Mouse (Mus musculus): ENCODE measurements around the gene Tfap2b.
A peak's percentile ranks its signal among the peaks of the same experiment; 100 is the strongest.

The Tfap2b gene

GRCm38 (mm10) chr1:19208641-19209358 is at the start of gene Tfap2b:
Gene Tfap2b (plus strand): TSS chr1:19208914.
- no peak for DNase-seq (ENCODE audit: low read depth, low spot score)

- peak; percentile 61 for DNase-seq (ENCODE audit: low read depth, low spot score)
These were observed 29.8 kb upstream of the Tfap2b start for GRCm38 (mm10) chr1:19178742-19179397.

GRCm38 (mm10) chr1:19205649-19206048 is 3.1 kb upstream of the Tfap2b start:
- DNase-seq (ENCODE audit: low read depth, low spot score), result peak; percentile 53

GRCm38 (mm10) chr1:19206194-19206593 is 2.5 kb upstream of the Tfap2b start:
- peak; percentile 42 for DNase-seq (ENCODE audit: low read depth, low spot score)

GRCm38 (mm10) chr1:19207611-19208010 is 1.1 kb upstream of the Tfap2b start:
- no peak for DNase-seq (ENCODE audit: low read depth, low spot score)

- DNase-seq (ENCODE audit: low read depth, low spot score), result no peak
These were observed 638 bp downstream of the Tfap2b start for GRCm38 (mm10) chr1:19209359-19209745.

- no peak for DNase-seq (ENCODE audit: low read depth, low spot score)
These were observed 1.1 kb downstream of the Tfap2b start for GRCm38 (mm10) chr1:19209776-19210175.

GRCm38 (mm10) chr1:19210215-19211032 is 1.7 kb downstream of the Tfap2b start:
- DNase-seq (ENCODE audit: low read depth, low spot score), result no peak

- DNase-seq (ENCODE audit: low read depth, low spot score), result no peak
These were observed 2.3 kb downstream of the Tfap2b start for GRCm38 (mm10) chr1:19211033-19211405.

- no peak for DNase-seq (ENCODE audit: low read depth, low spot score)
These were observed 2.9 kb downstream of the Tfap2b start for GRCm38 (mm10) chr1:19211546-19212154.

GRCm38 (mm10) chr1:19212691-19213090 is 4.0 kb downstream of the Tfap2b start:
- DNase-seq (ENCODE audit: low read depth, low spot score), result no peak

GRCm38 (mm10) chr1:19213171-19213570 is 4.5 kb downstream of the Tfap2b start:
- DNase-seq (ENCODE audit: low read depth, low spot score), result no peak

- DNase-seq (ENCODE audit: low read depth, low spot score), result no peak
These were observed 5.2 kb downstream of the Tfap2b start for GRCm38 (mm10) chr1:19213851-19214395.

- no peak for DNase-seq (ENCODE audit: low read depth, low spot score)
These were observed 8.7 kb downstream of the Tfap2b start for GRCm38 (mm10) chr1:19217391-19217790.

- DNase-seq (ENCODE audit: low read depth, low spot score), result no peak
These were observed 9.5 kb downstream of the Tfap2b start for GRCm38 (mm10) chr1:19218221-19218620.

GRCm38 (mm10) chr1:19219381-19219780 is 10.7 kb downstream of the Tfap2b start:
- DNase-seq (ENCODE audit: low read depth, low spot score), result no peak

GRCm38 (mm10) chr1:19220564-19220963 is 11.8 kb downstream of the Tfap2b start:
- DNase-seq (ENCODE audit: low read depth, low spot score), result peak; percentile 12

GRCm38 (mm10) chr1:19221601-19222000 is 12.9 kb downstream of the Tfap2b start:
- no peak for DNase-seq (ENCODE audit: low read depth, low spot score)

- no peak for DNase-seq (ENCODE audit: low read depth, low spot score)
These were observed 18.0 kb downstream of the Tfap2b start for GRCm38 (mm10) chr1:19226699-19227098.

GRCm38 (mm10) chr1:19230926-19231573 is 22.3 kb downstream of the Tfap2b start:
- DNase-seq (ENCODE audit: low read depth, low spot score), result no peak

- DNase-seq (ENCODE audit: low read depth, low spot score), result no peak
These were observed 22.9 kb downstream of the Tfap2b start for GRCm38 (mm10) chr1:19231574-19232080.
